Mouse (Mus musculus): ENCODE measurements around the gene Bach2.

- no peak for TF ChIP-seq CTCF (IDR thresholded peaks at IDR 0.05; ENCODE audit: extremely low read depth, insufficient read depth, insufficient read length, insufficient replicate concordance)
- no peak for TF ChIP-seq POLR2A (IDR thresholded peaks at IDR 0.05; ENCODE audit: low read depth, low read length)
These were observed 291.9 kb downstream of the Bach2 start for GRCm38 (mm10) chr4:32530421-32530920.

Measured in spleen, adult 2 months (tissue).